Mouse (Mus musculus): ENCODE results near the gene Alkbh5. TPM values are rescaled to one million over a fixed set of nuclear protein-coding genes. Genes with fewer than 3 reads are reported as not detected.
A peak's percentile ranks its signal among the peaks of the same experiment; 100 is the strongest.

The Alkbh5 gene
- 29.3 and 30.1 TPM in 2 replicates for polyA plus RNA-seq (2014; fragmentation: Nextera tagmentation; extraction: Ambion mirVana)

GRCm38 (mm10) chr11:60536180-60536858 is at the start of gene Alkbh5:
TSS of gene Alkbh5 (plus strand) at chr11:60536381.
- peak; percentile 57 for DNase-seq (ENCODE audit: low spot score)
- 9% methylated on average over 8 of the region's 9 CpGs for WGBS

GRCm38 (mm10) chr11:60492726-60493125 is 43.5 kb upstream of the Alkbh5 start:
- no peaks in the 10 kb centered on the region for H3K27me3 ChIP-seq (replicated peaks; ENCODE audit: control insufficient read depth, insufficient read depth, low read length)
- no peak for DNase-seq (ENCODE audit: low spot score)
- 84% methylated on average over 5 of the region's 5 CpGs for WGBS
- H3K27ac ChIP-seq (replicated peaks; ENCODE audit: low read depth, low read length), result no peak overlapping the region
- no peak overlapping the region for H3K4me3 ChIP-seq (ENCODE audit: low read depth, low read length)
- H3K9me3 ChIP-seq (ENCODE audit: control insufficient read depth, low read length), result no peaks in the 10 kb centered on the region
- H3K36me3 ChIP-seq (ENCODE audit: control insufficient read depth, insufficient read depth, low read length), result no peaks in the 10 kb centered on the region
- no peaks in the 10 kb centered on the region for H3K4me1 ChIP-seq (ENCODE audit: control insufficient read depth, insufficient read depth, low read length)
- no peak overlapping the region for H3K9ac ChIP-seq (ENCODE audit: low read depth, low read length)
- no peak for ATAC-seq (ENCODE audit: low read depth)
- no peak overlapping the region for H3K4me2 ChIP-seq (ENCODE audit: low read depth, low read length)

More at GRCm38 (mm10) chr11:60536180-60536858, at the start of gene Alkbh5:
- 0 out of 2 replicates have a peak, but pooled peaks cover 6% of the 10 kb centered on the region for H3K36me3 ChIP-seq (ENCODE audit: control insufficient read depth, insufficient read depth, low read length)
- ATAC-seq (ENCODE audit: low read depth), result no peak
- peak within 1 kb of the TSS; percentile 98 for H3K4me2 ChIP-seq (ENCODE audit: low read depth, low read length)
- H3K4me1 ChIP-seq (ENCODE audit: control insufficient read depth, insufficient read depth, low read length), result peaks cover 20% of the 10 kb centered on the region
- no peaks in the 10 kb centered on the region for H3K27me3 ChIP-seq (replicated peaks; ENCODE audit: control insufficient read depth, insufficient read depth, low read length)
- peak within 1 kb of the TSS; percentile 100 for H3K27ac ChIP-seq (replicated peaks; ENCODE audit: low read depth, low read length)
- H3K9me3 ChIP-seq (ENCODE audit: control insufficient read depth, low read length), result no peaks in the 10 kb centered on the region
- peak within 1 kb of the TSS; percentile 96 for H3K4me3 ChIP-seq (ENCODE audit: low read depth, low read length)
- H3K9ac ChIP-seq (ENCODE audit: low read depth, low read length), result peak within 1 kb of the TSS; percentile 95

- 53% methylated on average over 2 of the region's 2 CpGs for WGBS
- H3K27ac ChIP-seq (replicated peaks; ENCODE audit: low read depth, low read length), result no peak overlapping the region
- H3K4me1 ChIP-seq (ENCODE audit: control insufficient read depth, insufficient read depth, low read length), result no peaks in the 10 kb centered on the region
These were observed 40.5 kb upstream of the Alkbh5 start for GRCm38 (mm10) chr11:60495692-60496091.

GRCm38 (mm10) chr11:60507281-60507680 is 28.9 kb upstream of the Alkbh5 start:
- Histone ChIP-seq H3K4me1 (ENCODE audit: control insufficient read depth, insufficient read depth, low read length) (no peaks in the 10 kb centered on the region), H3K27me3 (replicated peaks; ENCODE audit: control insufficient read depth, insufficient read depth, low read length) (peaks cover 13% of the 10 kb centered on the region), H3K4me3 (ENCODE audit: low read depth, low read length) (no peak overlapping the region), H3K9ac (ENCODE audit: low read depth, low read length) (no peak overlapping the region), H3K27ac (replicated peaks; ENCODE audit: low read depth, low read length) (no peak overlapping the region), H3K36me3 (ENCODE audit: control insufficient read depth, insufficient read depth, low read length) (no peaks in the 10 kb centered on the region), H3K4me2 (ENCODE audit: low read depth, low read length) (no peak overlapping the region), H3K9me3 (ENCODE audit: control insufficient read depth, low read length) (no peaks in the 10 kb centered on the region)
- no peak for DNase-seq (ENCODE audit: low spot score)
- WGBS, result 83% methylated on average over 11 of the region's 13 CpGs
- ATAC-seq (ENCODE audit: low read depth), result no peak

More at GRCm38 (mm10) chr11:60495692-60496091, 40.5 kb upstream of the Alkbh5 start:
- Histone ChIP-seq H3K4me3 (ENCODE audit: low read depth, low read length) (no peak overlapping the region), H3K27me3 (replicated peaks; ENCODE audit: control insufficient read depth, insufficient read depth, low read length) (no peaks in the 10 kb centered on the region), H3K36me3 (ENCODE audit: control insufficient read depth, insufficient read depth, low read length) (no peaks in the 10 kb centered on the region), H3K9ac (ENCODE audit: low read depth, low read length) (no peak overlapping the region), H3K9me3 (ENCODE audit: control insufficient read depth, low read length) (no peaks in the 10 kb centered on the region), H3K4me2 (ENCODE audit: low read depth, low read length) (no peak overlapping the region)
- ATAC-seq (ENCODE audit: low read depth), result no peak
- DNase-seq (ENCODE audit: low spot score), result no peak

GRCm38 (mm10) chr11:60508950-60509349 is 27.2 kb upstream of the Alkbh5 start:
- peak; percentile 14 for DNase-seq (ENCODE audit: low spot score)
- peak; percentile 37; the same call in 1 of the 2 replicates for ATAC-seq (ENCODE audit: low read depth)
- Histone ChIP-seq H3K9ac (ENCODE audit: low read depth, low read length) (peak overlapping the region; percentile 61), H3K4me3 (ENCODE audit: low read depth, low read length) (peak overlapping the region; percentile 46), H3K4me1 (ENCODE audit: control insufficient read depth, insufficient read depth, low read length) (no peaks in the 10 kb centered on the region), H3K4me2 (ENCODE audit: low read depth, low read length) (peak overlapping the region; percentile 80), H3K9me3 (ENCODE audit: control insufficient read depth, low read length) (no peaks in the 10 kb centered on the region), H3K27me3 (replicated peaks; ENCODE audit: control insufficient read depth, insufficient read depth, low read length) (peaks cover 13% of the 10 kb centered on the region), H3K36me3 (ENCODE audit: control insufficient read depth, insufficient read depth, low read length) (no peaks in the 10 kb centered on the region), H3K27ac (replicated peaks; ENCODE audit: low read depth, low read length) (no peak overlapping the region)
- WGBS, result 3% methylated on average over 11 of the region's 11 CpGs

GRCm38 (mm10) chr11:60509500-60509899 is 26.7 kb upstream of the Alkbh5 start:
- no peak overlapping the region for H3K27ac ChIP-seq (replicated peaks; ENCODE audit: low read depth, low read length)

GRCm38 (mm10) chr11:60511893-60512292 is 24.3 kb upstream of the Alkbh5 start:
- Histone ChIP-seq H3K9ac (ENCODE audit: low read depth, low read length) (no peak overlapping the region), H3K9me3 (ENCODE audit: control insufficient read depth, low read length) (no peaks in the 10 kb centered on the region), H3K4me1 (ENCODE audit: control insufficient read depth, insufficient read depth, low read length) (no peaks in the 10 kb centered on the region), H3K36me3 (ENCODE audit: control insufficient read depth, insufficient read depth, low read length) (no peaks in the 10 kb centered on the region), H3K27me3 (replicated peaks; ENCODE audit: control insufficient read depth, insufficient read depth, low read length) (peaks cover 13% of the 10 kb centered on the region), H3K4me3 (ENCODE audit: low read depth, low read length) (no peak overlapping the region), H3K4me2 (ENCODE audit: low read depth, low read length) (no peak overlapping the region), H3K27ac (replicated peaks; ENCODE audit: low read depth, low read length) (no peak overlapping the region)
- DNase-seq (ENCODE audit: low spot score) (no peak), ATAC-seq (ENCODE audit: low read depth) (no peak)
- 83% methylated on average over 1 of the region's 1 CpGs for WGBS

More at GRCm38 (mm10) chr11:60509500-60509899, 26.7 kb upstream of the Alkbh5 start:
- Histone ChIP-seq H3K9me3 (ENCODE audit: control insufficient read depth, low read length) (no peaks in the 10 kb centered on the region), H3K36me3 (ENCODE audit: control insufficient read depth, insufficient read depth, low read length) (no peaks in the 10 kb centered on the region), H3K9ac (ENCODE audit: low read depth, low read length) (peak overlapping the region; percentile 61), H3K4me2 (ENCODE audit: low read depth, low read length) (peak overlapping the region; percentile 80), H3K4me3 (ENCODE audit: low read depth, low read length) (peak overlapping the region; percentile 46), H3K27me3 (replicated peaks; ENCODE audit: control insufficient read depth, insufficient read depth, low read length) (peaks cover 13% of the 10 kb centered on the region), H3K4me1 (ENCODE audit: control insufficient read depth, insufficient read depth, low read length) (no peaks in the 10 kb centered on the region)
- peak; percentile 82 for ATAC-seq (ENCODE audit: low read depth)
- DNase-seq (ENCODE audit: low spot score), result peak; percentile 45
- 1% methylated on average over 25 of the region's 25 CpGs for WGBS

GRCm38 (mm10) chr11:60512520-60512919 is 23.7 kb upstream of the Alkbh5 start:
- no peak overlapping the region for H3K4me3 ChIP-seq (ENCODE audit: low read depth, low read length)
- no peak overlapping the region for H3K9ac ChIP-seq (ENCODE audit: low read depth, low read length)
- no peak overlapping the region for H3K4me2 ChIP-seq (ENCODE audit: low read depth, low read length)
- no peaks in the 10 kb centered on the region for H3K36me3 ChIP-seq (ENCODE audit: control insufficient read depth, insufficient read depth, low read length)
- H3K4me1 ChIP-seq (ENCODE audit: control insufficient read depth, insufficient read depth, low read length), result no peaks in the 10 kb centered on the region
- 67% methylated on average over 2 of the region's 2 CpGs for WGBS
- no peak for DNase-seq (ENCODE audit: low spot score)
- peaks cover 13% of the 10 kb centered on the region for H3K27me3 ChIP-seq (replicated peaks; ENCODE audit: control insufficient read depth, insufficient read depth, low read length)
- no peak overlapping the region for H3K27ac ChIP-seq (replicated peaks; ENCODE audit: low read depth, low read length)
- no peaks in the 10 kb centered on the region for H3K9me3 ChIP-seq (ENCODE audit: control insufficient read depth, low read length)
- ATAC-seq (ENCODE audit: low read depth), result no peak

GRCm38 (mm10) chr11:60514941-60515340 is 21.2 kb upstream of the Alkbh5 start:
- H3K9me3 ChIP-seq (ENCODE audit: control insufficient read depth, low read length), result no peaks in the 10 kb centered on the region
- H3K4me2 ChIP-seq (ENCODE audit: low read depth, low read length), result no peak overlapping the region
- H3K27me3 ChIP-seq (replicated peaks; ENCODE audit: control insufficient read depth, insufficient read depth, low read length), result 0 out of 2 replicates have a peak, but pooled peaks cover under 1% of the 10 kb centered on the region
- H3K27ac ChIP-seq (replicated peaks; ENCODE audit: low read depth, low read length), result no peak overlapping the region
- DNase-seq (ENCODE audit: low spot score) (no peak), ATAC-seq (ENCODE audit: low read depth) (no peak)
- 48% methylated on average over 2 of the region's 2 CpGs for WGBS
- no peak overlapping the region for H3K9ac ChIP-seq (ENCODE audit: low read depth, low read length)
- no peaks in the 10 kb centered on the region for H3K36me3 ChIP-seq (ENCODE audit: control insufficient read depth, insufficient read depth, low read length)
- no peaks in the 10 kb centered on the region for H3K4me1 ChIP-seq (ENCODE audit: control insufficient read depth, insufficient read depth, low read length)
- H3K4me3 ChIP-seq (ENCODE audit: low read depth, low read length), result no peak overlapping the region

Data from embryonic facial prominence, embryonic 14.5 days (tissue).